Mouse (Mus musculus) stomach, postnatal 0 days (tissue): ENCODE data around the gene Fgfr2. TPM values are rescaled to one million over a fixed set of nuclear protein-coding genes. Genes with fewer than 3 reads are reported as not detected.

Experiments
- ATAC-seq: fragments of 200-750 bp; cut with Nextera tagmentation; 2 replicates; pipeline ENCODE4 v1.8.0; 2017; ENCODE audit not compliant: low FRiP score, low TSS enrichment
- DNase-seq: peaks from one replicate; pipeline ENCODE4 v3.0.0-alpha.2; 2016; ENCODE audit warnings: low spot score
- H3K27ac ChIP-seq: fragments of 300-500 bp; sonication (generic); replicated peaks from 2 replicates; pipeline ENCODE4 v1.5.1; 2014; ENCODE audit warnings: mild to moderate bottlenecking, control low read depth
- H3K27me3 ChIP-seq: fragments of 300-500 bp; sonication (generic); 2 replicates; pipeline ENCODE4 v1.6.1; 2014; ENCODE audit warnings: low read length; ENCODE audit not compliant: control insufficient read depth, insufficient read depth
- H3K36me3 ChIP-seq: fragments of 300-500 bp; sonication (generic); 2 replicates; pipeline ENCODE4 v1.6.1; 2014; ENCODE audit warnings: low read length, mixed read lengths; ENCODE audit not compliant: control insufficient read depth, insufficient read depth
- H3K4me1 ChIP-seq: fragments of 300-500 bp; sonication (generic); replicated peaks from 2 replicates; pipeline ENCODE4 v1.6.1; 2014; ENCODE audit warnings: antibody characterized with exemption; ENCODE audit not compliant: control insufficient read depth, insufficient read depth
- H3K4me2 ChIP-seq: fragments of 300-500 bp; sonication (generic); replicated peaks from 2 replicates; pipeline ENCODE4 v1.6.1; 2014; ENCODE audit warnings: low read depth, mild to moderate bottlenecking, control low read depth, moderate library complexity
- H3K4me3 ChIP-seq: fragments of 300-500 bp; sonication (generic); 2 replicates; pipeline ENCODE4 v1.5.1; 2014; ENCODE audit warnings: low read depth, low read length, control low read depth
- H3K9ac ChIP-seq: fragments of 300-500 bp; sonication (generic); 2 replicates; pipeline ENCODE4 v1.6.1; 2014; ENCODE audit warnings: mild to moderate bottlenecking, low read length, control low read depth, mixed read lengths
- H3K9me3 ChIP-seq: fragments of 300-500 bp; sonication (generic); 2 replicates; pipeline ENCODE4 v1.6.1; 2016; ENCODE audit warnings: low read length; ENCODE audit not compliant: control insufficient read depth
- CTCF ChIP-seq: IDR thresholded peaks from 2 replicates; pipeline ENCODE4 v1.5.1; 2016; ENCODE audit warnings: antibody characterized with exemption, low read depth, mild to moderate bottlenecking, moderate library complexity
- EP300 ChIP-seq: optimal IDR thresholded peaks from 2 replicates; pipeline ENCODE3; 2016; ENCODE audit warnings: antibody characterized with exemption
- WGBS: fragments of 180-500 bp; shearing (Covaris S2); extraction: QIAGEN DNeasy Blood & Tissue Kit; methylation state at CpG from one replicate; pipeline ENCODE4 v1.1.7; 2014; 5-methylcytosine and 5-hydroxymethylcytosine counted together
- polyA plus RNA-seq: library from polyadenylated mRNA; unstranded; fragments of >200 nt; fragmentation: Nextera tagmentation; extraction: Ambion mirVana; gene quantifications from 2 replicates; pipeline ENCODE4 v1.2.1, GENCODE M21; 2015

Fgfr2 gene
- polyA plus RNA-seq, 1 experiment from 2014 or later, result 60.8 TPM

GRCm38 (mm10) chr7:132939118-132939517 is 184.0 kb downstream of the Fgfr2 start:
- Histone ChIP-seq H3K4me3 (no peak overlapping the region), H3K9me3 (no peaks in the 10 kb centered on the region), H3K27me3 (no peaks in the 10 kb centered on the region), H3K4me1 (no peaks in the 10 kb centered on the region), H3K27ac (no peak overlapping the region), H3K36me3 (no peaks in the 10 kb centered on the region), H3K4me2 (no peak overlapping the region), H3K9ac (no peak overlapping the region)
- TF ChIP-seq CTCF (no peak), EP300 (no peak)
- DNase-seq, result no peak
- ATAC-seq, result no peak
- 69% methylated on average over 2 of the region's 2 CpGs for WGBS

GRCm38 (mm10) chr7:132934743-132935142 is 188.4 kb downstream of the Fgfr2 start:
- no peaks in the 10 kb centered on the region for H3K9me3 ChIP-seq
- H3K4me1 ChIP-seq, result no peaks in the 10 kb centered on the region
- no peak overlapping the region for H3K4me2 ChIP-seq
- no peak overlapping the region for H3K9ac ChIP-seq
- H3K27me3 ChIP-seq, result no peaks in the 10 kb centered on the region
- no peaks in the 10 kb centered on the region for H3K36me3 ChIP-seq
- TF ChIP-seq EP300 (no peak), CTCF (peak; percentile 47)
- DNase-seq, result no peak
- H3K4me3 ChIP-seq, result no peak overlapping the region
- ATAC-seq, result no peak
- H3K27ac ChIP-seq, result no peak overlapping the region

- Histone ChIP-seq H3K4me3 (no peak overlapping the region), H3K4me1 (no peaks in the 10 kb centered on the region), H3K36me3 (no peaks in the 10 kb centered on the region), H3K9ac (no peak overlapping the region), H3K27me3 (no peaks in the 10 kb centered on the region), H3K4me2 (no peak overlapping the region), H3K27ac (no peak overlapping the region), H3K9me3 (no peaks in the 10 kb centered on the region)
- no peak for TF ChIP-seq CTCF
- no peak for TF ChIP-seq EP300
- DNase-seq (no peak), ATAC-seq (no peak)
- 80% methylated on average over 1 of the region's 1 CpGs for WGBS
These were observed 189.8 kb downstream of the Fgfr2 start for GRCm38 (mm10) chr7:132933331-132933730.

- DNase-seq, result peak; percentile 69
- WGBS, result under 1% methylated on average over 45 of the region's 55 CpGs
- Histone ChIP-seq H3K4me3 (peak overlapping the region; percentile 98), H3K27me3 (no peaks in the 10 kb centered on the region), H3K27ac (peak overlapping the region; percentile 99), H3K9ac (peak overlapping the region; percentile 96), H3K4me1 (no peaks in the 10 kb centered on the region), H3K4me2 (peak overlapping the region; percentile 66), H3K9me3 (no peaks in the 10 kb centered on the region), H3K36me3 (no peaks in the 10 kb centered on the region)
- TF ChIP-seq EP300, result no peak
- TF ChIP-seq CTCF, result no peak
- ATAC-seq, result peak; percentile 28; the same call in 1 of the 2 replicates
These were observed 191.4 kb downstream of the Fgfr2 start for GRCm38 (mm10) chr7:132931560-132932351.

GRCm38 (mm10) chr7:132930850-132931559 is 192.1 kb downstream of the Fgfr2 start, which contains the start of gene Zranb1:
Gene Zranb1 (plus strand): TSS chr7:132931142.
- WGBS, result 1% methylated on average over 72 of the region's 93 CpGs
- Histone ChIP-seq H3K4me3 (peak within 1 kb of the TSS; percentile 98), H3K27me3 (no peaks in the 10 kb centered on the region), H3K4me1 (no peaks in the 10 kb centered on the region), H3K36me3 (no peaks in the 10 kb centered on the region), H3K27ac (peak within 1 kb of the TSS; percentile 99), H3K9me3 (no peaks in the 10 kb centered on the region), H3K9ac (peak within 1 kb of the TSS; percentile 96), H3K4me2 (peak within 1 kb of the TSS; percentile 71)
- TF ChIP-seq CTCF, result no peak
- TF ChIP-seq EP300, result no peak
- DNase-seq, result peak; percentile 98
- ATAC-seq, result peak; percentile 99

GRCm38 (mm10) chr7:132930055-132930454 is 193.1 kb downstream of the Fgfr2 start:
- H3K27me3 ChIP-seq, result no peaks in the 10 kb centered on the region
- H3K4me3 ChIP-seq, result peak overlapping the region; percentile 98
- ATAC-seq, result no peak
- H3K36me3 ChIP-seq, result no peaks in the 10 kb centered on the region
- no peaks in the 10 kb centered on the region for H3K4me1 ChIP-seq
- peak overlapping the region; percentile 96 for H3K9ac ChIP-seq
- H3K4me2 ChIP-seq, result peak overlapping the region; percentile 71
- DNase-seq, result no peak
- WGBS, result 80% methylated on average over 5 of the region's 5 CpGs
- peak; percentile 52 for TF ChIP-seq CTCF
- TF ChIP-seq EP300, result no peak
- H3K9me3 ChIP-seq, result no peaks in the 10 kb centered on the region
- H3K27ac ChIP-seq, result peak overlapping the region; percentile 99; the same call in 1 of the 2 replicates
